Mouse (Mus musculus) thymus, adult 2 months (tissue): ENCODE data around the gene Hsf2. TPM values are rescaled to one million over a fixed set of nuclear protein-coding genes. Genes with fewer than 3 reads are reported as not detected.

Source experiments
- DNase-seq: peaks from one replicate; pipeline ENCODE4 v3.0.0; 2021
- H3K27ac ChIP-seq: fragments of 200-500 bp; 2 replicates; pipeline ENCODE4 v1.5.1; 2012; ENCODE audit warnings: low read length, control low read depth; ENCODE audit not compliant: control insufficient read depth, insufficient read depth
- H3K27me3 ChIP-seq: fragments of 200-500 bp; 2 replicates; pipeline ENCODE4 v1.6.1; 2012; ENCODE audit warnings: mild to moderate bottlenecking, low read length, moderate library complexity, mixed read lengths; ENCODE audit not compliant: control insufficient read depth, insufficient read depth
- H3K36me3 ChIP-seq: fragments of 200-500 bp; 2 replicates; pipeline ENCODE4 v1.6.1; 2012; ENCODE audit warnings: mild to moderate bottlenecking, low read length, moderate library complexity; ENCODE audit not compliant: control insufficient read depth, insufficient read depth
- H3K4me1 ChIP-seq: fragments of 200-500 bp; replicated peaks from 2 replicates; pipeline ENCODE4 v1.6.1; 2012; ENCODE audit warnings: low read length; ENCODE audit not compliant: control insufficient read depth, insufficient read depth
- H3K4me3 ChIP-seq: fragments of 200-500 bp; 2 replicates; pipeline ENCODE4 v1.5.1; 2012; ENCODE audit warnings: mild to moderate bottlenecking, low read length, control low read depth, moderate library complexity; ENCODE audit not compliant: control insufficient read depth, insufficient read depth
- CTCF ChIP-seq: fragments of 200-500 bp; IDR thresholded peaks from 2 replicates; pipeline ENCODE4 v1.5.1; 2012; ENCODE audit warnings: mild to moderate bottlenecking, control low read depth, low read length, moderate library complexity, borderline replicate concordance; ENCODE audit not compliant: control insufficient read depth, poor library complexity, insufficient read depth; ENCODE audit errors: extremely low read depth
- POLR2A ChIP-seq: fragments of 200-500 bp; IDR thresholded peaks from 2 replicates; pipeline ENCODE4 v1.6.1; 2012; ENCODE audit warnings: mild to moderate bottlenecking, low read length, control low read depth, moderate library complexity; ENCODE audit not compliant: control insufficient read depth, poor library complexity, insufficient read depth; ENCODE audit errors: extremely low read depth
- WGBS: fragments of 180-500 bp; shearing (Covaris S2); methylation state at CpG from one replicate; pipeline ENCODE4 v1.1.7; 2018; 5-methylcytosine and 5-hydroxymethylcytosine counted together
- polyA plus RNA-seq: library from polyadenylated mRNA; depleted of rRNA; stranded (reverse); fragments of >200 nt; gene quantifications from 2 replicates; pipeline ENCODE4 v1.2.3, GENCODE M21; 2012; rRNA removed

The Hsf2 gene
- polyA plus RNA-seq, 1 experiment = 7.0 TPM

GRCm38 (mm10) chr10:57553719-57554118 is 67.5 kb downstream of the Hsf2 start:
- Histone ChIP-seq H3K36me3 (no peaks in the 10 kb centered on the region), H3K27me3 (no peaks in the 10 kb centered on the region), H3K27ac (no peak overlapping the region), H3K4me1 (no peaks in the 10 kb centered on the region), H3K4me3 (no peak overlapping the region)
- 98% methylated on average over 1 of the region's 1 CpGs for WGBS
- no peak for TF ChIP-seq POLR2A
- TF ChIP-seq CTCF = no peak
- no peak for DNase-seq

GRCm38 (mm10) chr10:57557597-57557996 is 71.4 kb downstream of the Hsf2 start:
- no peak for DNase-seq
- Histone ChIP-seq H3K27me3 (no peaks in the 10 kb centered on the region), H3K36me3 (no peaks in the 10 kb centered on the region), H3K27ac (no peak overlapping the region), H3K4me1 (no peaks in the 10 kb centered on the region), H3K4me3 (no peak overlapping the region)
- 96% methylated on average over 5 of the region's 5 CpGs for WGBS
- no peak for TF ChIP-seq CTCF
- TF ChIP-seq POLR2A = no peak

Other genes with a start within 250 kb of the Hsf2 start
- 37.6 and 41.7 TPM in 2 replicates for gene Serinc1, start 46.1 kb downstream of the Hsf2 start, polyA plus RNA-seq
- gene Pkib, start 145.6 kb downstream of the Hsf2 start, polyA plus RNA-seq = 3.0 and 4.3 TPM in 2 replicates